Mouse (Mus musculus): ENCODE measurements around the gene Pld4. TPM values are rescaled to one million over a fixed set of nuclear protein-coding genes. Genes with fewer than 3 reads are reported as not detected.

Pld4 gene
- 283 TPM for polyA plus RNA-seq (2015; fragmentation: Illumina TruSeq; extraction: RNeasy Lipid Tissue Mini Kit (QIAGEN cat#74804); ENCODE audit: insufficient read depth, low replicate concordance)

GRCm38 (mm10) chr12:112760154-112760926, at the start of gene Pld4:
Gene Pld4, plus strand, starts transcription at chr12:112760655.

DNA sequence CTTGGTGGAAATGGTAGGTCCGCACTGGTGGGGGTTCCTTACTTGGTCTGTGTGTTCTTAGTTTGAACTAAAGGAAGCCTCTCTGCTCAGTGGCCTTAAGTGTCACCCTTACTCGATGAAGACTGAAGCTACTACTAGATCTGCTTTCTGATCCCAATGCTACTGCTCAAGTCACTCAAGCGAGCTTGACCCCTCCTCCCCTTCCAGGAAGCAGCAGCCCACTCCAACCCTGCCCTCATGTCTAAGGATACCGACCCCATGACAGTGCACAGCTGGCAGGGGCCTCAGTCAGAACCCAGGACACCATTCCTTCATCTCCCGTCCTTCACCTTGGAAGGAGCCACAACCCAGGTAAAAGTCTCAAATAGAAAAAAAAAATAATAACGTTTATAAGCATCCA, 40.2 kb upstream of the Pld4 start, which contains the start of gene Cep170b:
TSS of gene Cep170b (plus strand) at position 240 of the 400 bp plus-strand sequence.

DNA sequence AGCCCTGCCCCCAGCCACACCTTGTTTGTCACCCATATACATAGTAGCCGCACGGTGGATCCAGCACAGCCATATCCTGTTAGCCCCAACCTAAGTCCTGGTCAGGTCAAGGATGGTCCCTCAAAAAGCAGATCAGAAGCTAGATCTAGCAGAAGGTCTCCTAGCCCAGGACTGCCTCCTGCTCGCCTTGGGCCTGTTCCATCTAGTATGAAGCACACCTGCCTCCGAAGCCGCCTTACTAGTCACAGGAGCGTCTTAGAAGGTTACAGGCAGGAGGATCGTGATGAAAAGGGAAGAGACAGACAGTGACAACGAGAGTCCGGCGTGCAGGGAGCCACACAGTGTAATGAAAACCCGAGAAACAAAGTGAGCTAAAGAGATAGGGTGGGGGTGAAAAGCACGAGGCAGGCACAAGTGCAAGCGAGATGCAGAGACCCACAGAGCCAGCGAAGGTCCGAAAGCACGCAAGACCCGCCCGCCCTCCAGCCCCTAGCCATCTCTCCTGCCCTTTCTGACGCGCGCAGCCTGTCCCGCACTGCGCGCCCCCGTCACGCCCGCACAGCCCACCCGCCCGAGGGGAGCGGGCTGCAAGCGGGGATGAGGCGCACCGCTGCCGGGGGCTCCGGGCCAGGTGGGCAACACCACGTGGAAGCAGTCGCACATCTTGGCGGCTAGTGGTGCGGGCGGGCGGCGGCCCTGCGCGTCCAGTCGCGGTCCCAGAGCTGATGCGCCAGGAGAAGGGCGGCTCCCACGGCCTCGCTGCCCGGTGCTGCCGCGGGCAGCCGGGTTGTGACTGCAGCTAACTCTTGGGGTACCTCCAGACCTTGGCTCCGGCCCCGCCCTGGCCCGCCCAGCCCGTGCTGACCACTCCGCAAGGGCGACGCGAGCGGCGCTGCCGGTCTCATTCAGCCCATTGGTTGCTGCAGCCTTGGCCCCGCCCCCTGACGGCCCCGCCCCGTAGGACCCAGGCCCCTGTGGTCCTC, 41.7 kb downstream of the Pld4 start, which contains the start of gene Ahnak2:
TSS of gene Ahnak2 (minus strand) at position 794 of the 983 bp plus-strand sequence.

DNA sequence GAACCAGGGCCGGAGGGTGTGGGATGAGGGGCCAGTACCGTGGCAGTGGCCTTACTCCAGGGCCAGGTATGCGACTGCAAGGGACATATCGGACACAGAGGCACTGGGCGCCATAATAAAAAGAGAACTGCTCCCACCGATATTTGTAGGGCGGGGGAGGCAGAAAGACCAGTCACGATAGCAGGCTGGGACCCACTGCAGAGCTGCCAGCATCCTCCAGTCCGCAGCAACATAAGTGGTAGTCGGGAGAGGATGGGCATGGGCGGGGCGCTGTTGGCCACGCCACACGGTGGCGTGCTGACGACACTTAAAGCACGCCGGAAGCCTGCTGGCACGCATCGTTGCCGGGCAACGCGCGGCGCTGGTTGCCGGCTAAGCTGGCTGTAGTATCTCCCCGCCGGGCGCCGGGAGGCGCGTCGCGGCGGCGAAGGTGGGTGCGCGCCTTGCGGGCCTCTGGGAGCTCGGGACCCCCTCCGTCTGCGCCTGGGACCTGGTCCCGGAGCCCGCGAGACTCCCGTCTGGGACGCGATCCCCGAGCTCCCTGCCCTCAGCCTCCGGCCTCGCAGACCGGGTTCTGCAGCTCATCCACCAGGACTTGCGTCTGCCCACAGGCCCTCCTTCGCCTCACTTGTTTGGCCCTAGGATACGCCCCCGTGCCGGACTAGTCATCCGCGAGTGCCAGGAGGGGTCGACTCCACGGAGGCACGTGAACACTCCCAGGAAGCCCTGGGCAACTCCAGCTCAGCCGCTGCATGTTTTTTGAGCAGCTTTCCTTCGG, 48.3 kb downstream of the Pld4 start, which contains the start of gene Clba1:
TSS of gene Clba1 (plus strand) at position 351 of the 778 bp plus-strand sequence.

Other genes starting within 250 kb of the Pld4 start
- gene Tmem179, start 243.9 kb upstream of the Pld4 start, polyA plus RNA-seq (2015; fragmentation: Illumina TruSeq; extraction: RNeasy Lipid Tissue Mini Kit (QIAGEN cat#74804); ENCODE audit: insufficient read depth, low replicate concordance) = not detected
- gene Inf2, start 171.9 kb upstream of the Pld4 start, polyA plus RNA-seq (2015; fragmentation: Illumina TruSeq; extraction: RNeasy Lipid Tissue Mini Kit (QIAGEN cat#74804); ENCODE audit: insufficient read depth, low replicate concordance) = 12.3 TPM
- gene Adssl1, start 140.6 kb upstream of the Pld4 start, polyA plus RNA-seq (2015; fragmentation: Illumina TruSeq; extraction: RNeasy Lipid Tissue Mini Kit (QIAGEN cat#74804); ENCODE audit: insufficient read depth, low replicate concordance) = 7.2 TPM
- gene Siva1, start 116.0 kb upstream of the Pld4 start, polyA plus RNA-seq (2015; fragmentation: Illumina TruSeq; extraction: RNeasy Lipid Tissue Mini Kit (QIAGEN cat#74804); ENCODE audit: insufficient read depth, low replicate concordance) = 12.7 TPM
- gene Akt1, start 85.8 kb upstream of the Pld4 start, polyA plus RNA-seq (2015; fragmentation: Illumina TruSeq; extraction: RNeasy Lipid Tissue Mini Kit (QIAGEN cat#74804); ENCODE audit: insufficient read depth, low replicate concordance) = 39.7 TPM
- gene Zbtb42, start 81.8 kb upstream of the Pld4 start, polyA plus RNA-seq (2015; fragmentation: Illumina TruSeq; extraction: RNeasy Lipid Tissue Mini Kit (QIAGEN cat#74804); ENCODE audit: insufficient read depth, low replicate concordance) = 1.7 TPM
- gene Cep170b, start 40.2 kb upstream of the Pld4 start, polyA plus RNA-seq (2015; fragmentation: Illumina TruSeq; extraction: RNeasy Lipid Tissue Mini Kit (QIAGEN cat#74804); ENCODE audit: insufficient read depth, low replicate concordance) = 4.6 TPM
- gene Ahnak2, start 42.0 kb downstream of the Pld4 start, polyA plus RNA-seq (2015; fragmentation: Illumina TruSeq; extraction: RNeasy Lipid Tissue Mini Kit (QIAGEN cat#74804); ENCODE audit: insufficient read depth, low replicate concordance) = 0.35 TPM
- 0.54 TPM for gene Clba1, start 48.3 kb downstream of the Pld4 start, polyA plus RNA-seq (2015; fragmentation: Illumina TruSeq; extraction: RNeasy Lipid Tissue Mini Kit (QIAGEN cat#74804); ENCODE audit: insufficient read depth, low replicate concordance)
- gene Cdca4, start 68.8 kb downstream of the Pld4 start, polyA plus RNA-seq (2015; fragmentation: Illumina TruSeq; extraction: RNeasy Lipid Tissue Mini Kit (QIAGEN cat#74804); ENCODE audit: insufficient read depth, low replicate concordance) = 32.7 TPM
- 61.1 TPM for gene Gpr132, start 107.6 kb downstream of the Pld4 start, polyA plus RNA-seq (2015; fragmentation: Illumina TruSeq; extraction: RNeasy Lipid Tissue Mini Kit (QIAGEN cat#74804); ENCODE audit: insufficient read depth, low replicate concordance)
- 0.64 TPM for gene Jag2, start 169.1 kb downstream of the Pld4 start, polyA plus RNA-seq (2015; fragmentation: Illumina TruSeq; extraction: RNeasy Lipid Tissue Mini Kit (QIAGEN cat#74804); ENCODE audit: insufficient read depth, low replicate concordance)
- 5.9 TPM for gene Nudt14, start 181.5 kb downstream of the Pld4 start, polyA plus RNA-seq (2015; fragmentation: Illumina TruSeq; extraction: RNeasy Lipid Tissue Mini Kit (QIAGEN cat#74804); ENCODE audit: insufficient read depth, low replicate concordance)
- gene Btbd6, start 215.8 kb downstream of the Pld4 start, polyA plus RNA-seq (2015; fragmentation: Illumina TruSeq; extraction: RNeasy Lipid Tissue Mini Kit (QIAGEN cat#74804); ENCODE audit: insufficient read depth, low replicate concordance) = 8.2 TPM
- 127 TPM for gene Brf1, start 240.0 kb downstream of the Pld4 start, polyA plus RNA-seq (2015; fragmentation: Illumina TruSeq; extraction: RNeasy Lipid Tissue Mini Kit (QIAGEN cat#74804); ENCODE audit: insufficient read depth, low replicate concordance)

All from spleen, adult 10 weeks (tissue).